14 mouse cellular contexts compared by ENCODE assay signal in the genomic region with DNA sequence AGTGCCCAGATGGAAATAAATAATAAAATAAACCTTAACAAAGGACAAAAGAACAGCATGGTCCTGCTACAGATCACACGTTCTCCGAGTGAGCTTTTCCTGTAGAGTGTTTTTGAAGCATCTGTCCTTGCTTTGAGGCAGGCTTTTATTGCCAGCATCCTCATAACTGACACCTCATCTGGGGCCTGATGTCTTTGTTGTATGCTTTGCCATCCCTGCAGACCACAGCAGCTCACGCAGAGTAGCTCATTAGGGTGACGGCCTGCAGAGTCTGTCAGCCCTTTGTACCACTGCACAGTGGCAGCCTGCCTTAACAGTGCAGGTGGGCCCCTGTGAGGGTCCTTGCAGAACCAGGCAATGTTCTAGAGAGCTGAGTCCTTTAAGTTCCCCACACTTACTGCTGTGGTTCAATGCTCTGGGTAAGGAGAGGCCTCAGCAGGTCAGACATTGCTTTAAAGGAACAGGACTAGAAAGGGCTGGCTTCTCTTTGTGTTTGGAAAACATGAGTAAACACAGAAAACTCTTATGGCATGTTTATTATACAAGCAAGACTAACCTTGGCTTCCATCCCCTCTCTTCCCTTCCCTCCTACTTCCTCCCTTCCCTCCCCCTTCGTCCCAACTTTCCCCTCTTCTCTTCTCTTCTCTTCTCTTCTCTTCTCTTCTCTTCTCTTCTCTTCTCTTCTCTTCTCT.
DNase-seq lines count a peak whose midpoint lies in the region; ATAC-seq and TF ChIP-seq lines count a peak whose summit lies in the region.
"Had no signal": no experiment of that assay in that cellular context is flagged by ENCODE, and none has a peak within 500 bp of the region (broad histone marks: within the 10 kb centered on the region; RNA-seq: fewer than 3 reads in every experiment).

No protein-coding gene starts in this region.

- H3K4me1 ChIP-seq in hindbrain, embryonic 13.5 days (replicated peaks) = peaks cover 4% of the 10 kb centered on the region; the same call in 1 of the 2 replicates
- no peaks in the 10 kb centered on the region for H3K4me1 ChIP-seq in hindbrain, embryonic 16.5 days (ENCODE audit: control insufficient read depth, insufficient read depth, low read depth, low read length)
- no peaks in the 10 kb centered on the region for H3K4me1 ChIP-seq in neural tube, embryonic 11.5 days (ENCODE audit: control insufficient read depth, insufficient read depth, low read length)
- H3K4me1 ChIP-seq in forebrain, postnatal 0 days (ENCODE audit: insufficient read depth) = no peaks in the 10 kb centered on the region
- H3K4me1 ChIP-seq in stomach, embryonic 16.5 days (ENCODE audit: control insufficient read depth, insufficient read depth, low read length) = peaks cover 5% of the 10 kb centered on the region; the same call in 1 of the 2 replicates
- H3K4me1 ChIP-seq: neural tube, embryonic 15.5 days had no signal

- WGBS in hindbrain, embryonic 13.5 days = 48% methylated on average over 5 of the region's 5 CpGs
- 53% methylated on average over 5 of the region's 5 CpGs for WGBS in hindbrain, embryonic 16.5 days
- 43% methylated on average over 5 of the region's 5 CpGs for WGBS in neural tube, embryonic 11.5 days
- 24% methylated on average over 5 of the region's 5 CpGs for WGBS in forebrain, postnatal 0 days
- WGBS in stomach, embryonic 16.5 days = 63% methylated on average over 5 of the region's 5 CpGs

- no peak overlapping the region for H3K4me2 ChIP-seq in hindbrain, embryonic 13.5 days
- H3K4me2 ChIP-seq in hindbrain, embryonic 16.5 days (ENCODE audit: low read length) = no peak overlapping the region
- H3K4me2 ChIP-seq in neural tube, embryonic 11.5 days (ENCODE audit: low read depth) = no peak overlapping the region
- no peak overlapping the region for H3K4me2 ChIP-seq in forebrain, postnatal 0 days (ENCODE audit: low read depth)
- H3K4me2 ChIP-seq in stomach, embryonic 16.5 days (ENCODE audit: low read depth, low read length) = no peak overlapping the region
- H3K4me2 ChIP-seq: neural tube, embryonic 15.5 days had no signal

- H3K4me3 ChIP-seq in hindbrain, embryonic 13.5 days = no peak overlapping the region
- H3K4me3 ChIP-seq in hindbrain, embryonic 16.5 days (ENCODE audit: low read length) = no peak overlapping the region
- H3K4me3 ChIP-seq in neural tube, embryonic 11.5 days (ENCODE audit: low read depth, low read length) = no peak overlapping the region
- no peak overlapping the region for H3K4me3 ChIP-seq in forebrain, postnatal 0 days (ENCODE audit: low read depth, low read length)
- H3K4me3 ChIP-seq in stomach, embryonic 16.5 days (replicated peaks; ENCODE audit: low read length) = no peak overlapping the region
- H3K4me3 ChIP-seq: neural tube, embryonic 15.5 days had no signal

- no peak for TF ChIP-seq CTCF in forebrain, postnatal 0 days (IDR thresholded peaks at IDR 0.05; ENCODE audit: low read depth)

- no peaks in the 10 kb centered on the region for H3K27me3 ChIP-seq in hindbrain, embryonic 13.5 days
- no peaks in the 10 kb centered on the region for H3K27me3 ChIP-seq in hindbrain, embryonic 16.5 days (replicated peaks; ENCODE audit: control insufficient read depth, insufficient read depth, low read length)
- H3K27me3 ChIP-seq in neural tube, embryonic 11.5 days (ENCODE audit: control insufficient read depth, insufficient read depth, low read length) = no peaks in the 10 kb centered on the region
- H3K27me3 ChIP-seq in forebrain, postnatal 0 days (ENCODE audit: insufficient read depth, low read length) = no peaks in the 10 kb centered on the region
- no peaks in the 10 kb centered on the region for H3K27me3 ChIP-seq in stomach, embryonic 16.5 days (ENCODE audit: control insufficient read depth, insufficient read depth, low read length)
- H3K27me3 ChIP-seq: neural tube, embryonic 15.5 days had no signal

- no peak overlapping the region for H3K27ac ChIP-seq in hindbrain, embryonic 13.5 days
- H3K27ac ChIP-seq in hindbrain, embryonic 16.5 days (ENCODE audit: low read depth, low read length) = no peak overlapping the region
- H3K27ac ChIP-seq in neural tube, embryonic 11.5 days (ENCODE audit: low read depth, low read length) = no peak overlapping the region
- H3K27ac ChIP-seq in forebrain, postnatal 0 days (ENCODE audit: low read depth, low read length) = no peak overlapping the region
- H3K27ac ChIP-seq in stomach, embryonic 16.5 days (ENCODE audit: low read length) = peak overlapping the region; percentile 33; the same call in 1 of the 2 replicates
- H3K27ac ChIP-seq: neural tube, embryonic 15.5 days had no signal

- 0 out of 2 replicates have a peak overlapping the region, but pooled peaks have one; percentile 39 for H3K9ac ChIP-seq in hindbrain, embryonic 13.5 days
- H3K9ac ChIP-seq in hindbrain, embryonic 16.5 days (ENCODE audit: low read depth, low read length) = no peak overlapping the region
- H3K9ac ChIP-seq in neural tube, embryonic 11.5 days (ENCODE audit: low read length) = no peak overlapping the region
- H3K9ac ChIP-seq in forebrain, postnatal 0 days = no peak overlapping the region
- H3K9ac ChIP-seq in stomach, embryonic 16.5 days (ENCODE audit: low read length) = peak overlapping the region; percentile 21; the same call in 1 of the 2 replicates
- H3K9ac ChIP-seq: liver, postnatal 0 days; neural tube, embryonic 15.5 days had no signal

- H3K36me3 ChIP-seq in hindbrain, embryonic 13.5 days = no peaks in the 10 kb centered on the region
- no peaks in the 10 kb centered on the region for H3K36me3 ChIP-seq in hindbrain, embryonic 16.5 days (ENCODE audit: control insufficient read depth, insufficient read depth, low read length)
- no peaks in the 10 kb centered on the region for H3K36me3 ChIP-seq in neural tube, embryonic 11.5 days (ENCODE audit: control insufficient read depth, insufficient read depth, low read length)
- no peaks in the 10 kb centered on the region for H3K36me3 ChIP-seq in forebrain, postnatal 0 days (ENCODE audit: insufficient read depth)
- H3K36me3 ChIP-seq in stomach, embryonic 16.5 days (ENCODE audit: control insufficient read depth, insufficient read depth, low read length) = no peaks in the 10 kb centered on the region
- H3K36me3 ChIP-seq: neural tube, embryonic 15.5 days had no signal

- ATAC-seq in hindbrain, embryonic 13.5 days (ENCODE audit: low FRiP score) = no peak
- no peak for ATAC-seq in hindbrain, embryonic 16.5 days
- no peak for ATAC-seq in neural tube, embryonic 11.5 days (ENCODE audit: insufficient read depth, low FRiP score, low TSS enrichment)
- peak; percentile 20; the same call in 1 of the 2 replicates for ATAC-seq in forebrain, postnatal 0 days
- ATAC-seq in stomach, embryonic 16.5 days (ENCODE audit: insufficient read depth, low FRiP score) = peak; percentile 47; the same call in 1 of the 2 replicates
- ATAC-seq: CD4-positive, CD25-positive, alpha-beta regulatory T cell, adult 4 months; liver, postnatal 0 days had no signal

- no peaks in the 10 kb centered on the region for H3K9me3 ChIP-seq in hindbrain, embryonic 13.5 days
- H3K9me3 ChIP-seq in hindbrain, embryonic 16.5 days (ENCODE audit: control insufficient read depth, low read length) = no peaks in the 10 kb centered on the region
- H3K9me3 ChIP-seq in neural tube, embryonic 11.5 days (ENCODE audit: control insufficient read depth, low read length) = no peaks in the 10 kb centered on the region
- H3K9me3 ChIP-seq in forebrain, postnatal 0 days (ENCODE audit: low read length) = no peaks in the 10 kb centered on the region
- H3K9me3 ChIP-seq in stomach, embryonic 16.5 days (replicated peaks; ENCODE audit: control insufficient read depth, low read length) = no peaks in the 10 kb centered on the region
- H3K9me3 ChIP-seq: neural tube, embryonic 15.5 days had no signal

- DNase-seq in neural tube, embryonic 11.5 days (ENCODE audit: low spot score) = peak; percentile 14
- DNase-seq in neural tube, embryonic 10.5 days (ENCODE audit: extremely low spot score, low spot score) = no peak
- peak; percentile 10 for DNase-seq in forebrain, postnatal 0 days
- no peak for DNase-seq in cerebellum, adult 11 months
- DNase-seq: adrenal gland, postnatal 25 days; heart, postnatal 4 days; kidney, adult 18-20 months; kidney, postnatal 25 days; liver, postnatal 0 days had no signal

Comparison
In these comparisons a context has a peak if more than half of its experiments do, and no peak if none do; other contexts are left out.
1. H3K9ac ChIP-seq: peak in hindbrain, embryonic 13.5 days (single experiment) and stomach, embryonic 16.5 days (single experiment); none in hindbrain, embryonic 16.5 days (single experiment), neural tube, embryonic 11.5 days (single experiment) and forebrain, postnatal 0 days (single experiment).
2. DNase-seq: peak in neural tube, embryonic 11.5 days (single experiment) and forebrain, postnatal 0 days (single experiment); none in neural tube, embryonic 10.5 days (single experiment) and cerebellum, adult 11 months (single experiment).
3. ATAC-seq: peak in forebrain, postnatal 0 days (single experiment) and stomach, embryonic 16.5 days (single experiment); none in hindbrain, embryonic 13.5 days (single experiment), hindbrain, embryonic 16.5 days (single experiment) and neural tube, embryonic 11.5 days (single experiment).